Mouse (Mus musculus) liver, embryonic 14.5 days (tissue): Measurements from ENCODE around the gene Nav2. TPM values are rescaled to one million over a fixed set of nuclear protein-coding genes. Genes with fewer than 3 reads are reported as not detected.

Experiments used
- ATAC-seq: fragments of 200-750 bp; cut with Nextera tagmentation; 2 replicates; pipeline ENCODE4 v1.8.0; 2017; ENCODE audit warnings: moderate number of reproducible peaks, mild to moderate bottlenecking, moderate library complexity; ENCODE audit not compliant: insufficient read depth
- DNase-seq, 3 experiments: peaks; one replicate each; pipeline ENCODE4 v3.0.0-alpha.2; 2012 to 2013; ENCODE audit warnings: low read depth in 3 of 3, low spot score in 3 of 3
- H3K27ac ChIP-seq: fragments of 300-500 bp; sonication (generic); 2 replicates; pipeline ENCODE4 v1.5.1; 2014; ENCODE audit warnings: moderate library complexity, mild to moderate bottlenecking, control low read depth, inconsistent platforms
- H3K27me3 ChIP-seq: fragments of 300-500 bp; sonication (generic); 2 replicates; pipeline ENCODE4 v1.6.1; 2014; ENCODE audit warnings: mild to moderate bottlenecking, low read length, moderate library complexity; ENCODE audit not compliant: control insufficient read depth, insufficient read depth
- H3K36me3 ChIP-seq: fragments of 300-500 bp; sonication (generic); replicated peaks from 2 replicates; pipeline ENCODE4 v1.6.1; 2014; ENCODE audit warnings: low read depth; ENCODE audit not compliant: control insufficient read depth, insufficient read depth
- H3K4me1 ChIP-seq, 2 experiments: fragments of 200-500 bp in 1 of 2; fragments of 300-500 bp in 1 of 2; sonication (generic) in 1 of 2; replicated peaks; 2 replicates each; pipeline ENCODE4 v1.6.1; 2012 to 2014; ENCODE audit warnings: antibody characterized with exemption in 1 of 2, inconsistent platforms in 1 of 2, low read length in 1 of 2; ENCODE audit not compliant: control insufficient read depth in 2 of 2, insufficient read depth in 2 of 2
- H3K4me2 ChIP-seq: fragments of 300-500 bp; sonication (generic); 2 replicates; pipeline ENCODE4 v1.6.1; 2014; ENCODE audit warnings: low read depth, mild to moderate bottlenecking, control low read depth, moderate library complexity
- H3K4me3 ChIP-seq, 2 experiments: fragments of 200-500 bp in 1 of 2; fragments of 300-500 bp in 1 of 2; sonication (generic) in 1 of 2; 2 replicates each; pipeline ENCODE4 v1.5.1; 2012 to 2014; ENCODE audit warnings: low read depth in 2 of 2, low read length in 2 of 2, mild to moderate bottlenecking in 2 of 2, control low read depth in 1 of 2, inconsistent platforms in 1 of 2, moderate library complexity in 1 of 2; ENCODE audit not compliant: insufficient read depth in 1 of 2
- H3K9ac ChIP-seq: fragments of 300-500 bp; sonication (generic); replicated peaks from 2 replicates; pipeline ENCODE4 v1.6.1; 2014; ENCODE audit warnings: mild to moderate bottlenecking, control low read depth, moderate library complexity
- H3K9me3 ChIP-seq: fragments of 300-500 bp; sonication (generic); 2 replicates; pipeline ENCODE4 v1.6.1; 2016; ENCODE audit warnings: low read length, mixed read lengths; ENCODE audit not compliant: control insufficient read depth
- CTCF ChIP-seq: IDR thresholded peaks from 2 replicates; pipeline ENCODE4 v1.5.1; 2016; ENCODE audit warnings: antibody characterized with exemption, low read depth, control low read depth
- EP300 ChIP-seq: IDR thresholded peaks from 2 replicates; pipeline ENCODE4 v1.6.1; 2016; ENCODE audit warnings: antibody characterized with exemption, low read depth
- WGBS: fragments of 180-500 bp; shearing (Covaris S2); extraction: QIAGEN DNeasy Blood & Tissue Kit; methylation state at CpG from one replicate; pipeline ENCODE4 v1.1.7; 2014; ENCODE audit not compliant: insufficient replicate concordance; 5-methylcytosine and 5-hydroxymethylcytosine counted together
- polyA plus RNA-seq, 2 experiments: library from polyadenylated mRNA; depleted of rRNA in 1 of 2; stranded (reverse) in 1 of 2; unstranded in 1 of 2; fragments of >200 nt; fragmentation: Nextera tagmentation in 1 of 2; extraction: Ambion mirVana in 1 of 2; gene quantifications; 2 replicates each; pipeline versions ENCODE4 v1.2.1 to v1.2.3; 2012 to 2014

The Nav2 gene
- polyA plus RNA-seq, 2 experiments = 1.5 to 1.6 TPM

- Histone ChIP-seq H3K27ac (no peak overlapping the region), H3K4me3 (peak overlapping the region; percentile 42 to 54; a peak in 3 of 4 replicates), H3K4me1 (no peaks in the 10 kb centered on the region; a peak in 1 of 4 replicates), H3K9ac (peak overlapping the region; percentile 2; the same call in 1 of the 2 replicates), H3K4me2 (peak overlapping the region; percentile 74), H3K36me3 (no peaks in the 10 kb centered on the region), H3K9me3 (no peaks in the 10 kb centered on the region), H3K27me3 (peaks cover 33% of the 10 kb centered on the region)
- ATAC-seq = no peak
- 5% methylated on average over 50 of the region's 50 CpGs for WGBS
- TF ChIP-seq EP300 (no peak), CTCF (no peak)
- no peak for DNase-seq
These were observed 338.3 kb downstream of the Nav2 start for GRCm38 (mm10) chr7:49246584-49247481.

- no peak overlapping the region for H3K27ac ChIP-seq
- H3K9ac ChIP-seq = no peak overlapping the region
- DNase-seq = no peak
- ATAC-seq = no peak
- H3K4me1 ChIP-seq = no peaks in the 10 kb centered on the region; a peak in 1 of 4 replicates
- no peak for TF ChIP-seq EP300
- no peak for TF ChIP-seq CTCF
- no peak overlapping the region for H3K4me3 ChIP-seq
- no peaks in the 10 kb centered on the region for H3K36me3 ChIP-seq
- no peak overlapping the region for H3K4me2 ChIP-seq
- no peaks in the 10 kb centered on the region for H3K9me3 ChIP-seq
- H3K27me3 ChIP-seq = peaks cover 33% of the 10 kb centered on the region
- WGBS = 24% methylated on average over 8 of the region's 8 CpGs
These were observed 339.3 kb downstream of the Nav2 start for GRCm38 (mm10) chr7:49247744-49248331.

- no peaks in the 10 kb centered on the region for H3K9me3 ChIP-seq
- ATAC-seq = no peak
- H3K4me1 ChIP-seq = no peaks in the 10 kb centered on the region; a peak in 1 of 4 replicates
- H3K4me2 ChIP-seq = no peak overlapping the region
- H3K27ac ChIP-seq = no peak overlapping the region
- H3K9ac ChIP-seq = no peak overlapping the region
- no peak for DNase-seq
- H3K36me3 ChIP-seq = no peaks in the 10 kb centered on the region
- H3K4me3 ChIP-seq = no peak overlapping the region
- peaks cover 33% of the 10 kb centered on the region for H3K27me3 ChIP-seq
- WGBS = 42% methylated on average over 14 of the region's 14 CpGs
- TF ChIP-seq CTCF (no peak), EP300 (no peak)
These were observed 340.0 kb downstream of the Nav2 start for GRCm38 (mm10) chr7:49248333-49249086.

GRCm38 (mm10) chr7:49249462-49249861, 340.9 kb downstream of the Nav2 start:
- Histone ChIP-seq H3K4me2 (no peak overlapping the region), H3K4me3 (no peak overlapping the region), H3K36me3 (no peaks in the 10 kb centered on the region), H3K27me3 (peaks cover 33% of the 10 kb centered on the region), H3K27ac (no peak overlapping the region), H3K9ac (no peak overlapping the region), H3K9me3 (no peaks in the 10 kb centered on the region), H3K4me1 (no peaks in the 10 kb centered on the region; a peak in 1 of 4 replicates)
- 50% methylated on average over 2 of the region's 2 CpGs for WGBS
- TF ChIP-seq EP300 (no peak), CTCF (no peak)
- DNase-seq (no peak), ATAC-seq (no peak)
